Mouse (Mus musculus) cortical plate, adult 2 months (tissue): ENCODE measurements around the gene Vsig10l.

Experiments used
- CTCF ChIP-seq: fragments of 200-500 bp; IDR thresholded peaks from 2 replicates; pipeline ENCODE4 v1.5.1; 2011; ENCODE audit warnings: mild to moderate bottlenecking, control low read depth, low read length; ENCODE audit not compliant: insufficient read depth; ENCODE audit errors: extremely low read depth
- POLR2A ChIP-seq: fragments of 200-500 bp; IDR thresholded peaks from 2 replicates; pipeline ENCODE4 v1.6.1; 2011; ENCODE audit warnings: mild to moderate bottlenecking, low read length, control low read depth; ENCODE audit not compliant: insufficient read depth; ENCODE audit errors: extremely low read depth

DNA sequence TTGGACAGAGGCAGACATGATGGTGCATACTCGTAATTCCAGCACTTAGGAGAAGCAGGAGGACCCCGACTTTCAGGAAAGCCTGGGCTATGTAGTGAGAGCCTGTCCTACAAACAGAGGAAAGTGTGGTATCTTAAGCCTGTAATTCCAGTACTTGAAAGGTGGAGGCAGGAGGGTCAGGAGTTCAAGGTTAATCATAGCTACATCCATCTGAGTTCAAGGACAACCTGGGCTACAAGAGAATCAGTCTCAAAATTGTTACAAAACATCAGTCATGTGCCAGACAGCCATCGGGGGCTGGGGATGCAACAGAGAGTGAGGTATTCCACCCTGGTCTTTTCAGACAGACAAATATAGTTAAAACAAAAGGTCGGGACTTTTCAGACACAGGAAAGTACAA, 30.1 kb upstream of the Vsig10l start:
- TF ChIP-seq CTCF, result no peak
- TF ChIP-seq POLR2A, result no peak
